Mouse (Mus musculus): ENCODE data around the gene Zp1.

Gene Zp1

DNA sequence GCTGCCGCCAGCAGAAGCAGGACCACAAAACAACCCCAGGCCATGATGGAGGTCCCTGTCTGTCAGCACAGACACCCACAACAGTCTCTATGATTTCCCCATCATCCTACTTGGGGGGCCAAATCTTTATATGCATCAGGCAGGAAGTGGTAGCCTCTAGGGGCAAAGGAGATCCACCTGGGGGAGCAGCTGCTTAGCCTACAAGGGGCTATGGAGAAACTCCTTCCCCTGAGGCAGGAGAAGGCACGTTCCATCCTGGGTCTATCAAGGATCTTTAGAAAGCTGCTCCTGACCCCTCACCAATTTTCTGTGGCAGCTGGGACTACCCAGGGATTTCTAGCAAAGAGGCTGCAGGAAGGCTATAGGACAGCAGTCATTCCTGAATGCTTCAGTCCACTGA, at the start of gene Zp1:
Gene Zp1, minus strand, starts transcription at position 101 of the 400 bp plus-strand sequence.
- no peak for DNase-seq

DNA sequence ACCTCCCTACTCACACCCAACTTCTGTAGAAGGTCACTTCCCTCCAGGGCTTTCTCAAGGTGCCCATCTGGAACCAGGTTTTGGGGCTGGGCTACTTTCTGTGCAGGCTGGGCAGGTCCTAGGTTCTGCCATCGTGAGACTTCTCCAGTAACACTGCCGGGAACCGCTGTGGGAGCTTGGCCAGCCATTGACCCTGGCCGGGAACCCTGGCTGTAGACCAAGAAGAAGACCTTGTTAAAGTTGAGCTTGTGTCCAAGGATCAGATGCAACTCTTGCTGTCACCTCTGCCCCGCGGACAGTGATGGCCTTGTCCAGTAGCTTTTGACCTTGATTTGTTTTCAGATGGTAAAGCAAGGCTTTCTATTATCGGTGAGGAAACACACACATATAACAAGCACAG, 48.1 kb upstream of the Zp1 start:
- DNase-seq: no peak

DNA sequence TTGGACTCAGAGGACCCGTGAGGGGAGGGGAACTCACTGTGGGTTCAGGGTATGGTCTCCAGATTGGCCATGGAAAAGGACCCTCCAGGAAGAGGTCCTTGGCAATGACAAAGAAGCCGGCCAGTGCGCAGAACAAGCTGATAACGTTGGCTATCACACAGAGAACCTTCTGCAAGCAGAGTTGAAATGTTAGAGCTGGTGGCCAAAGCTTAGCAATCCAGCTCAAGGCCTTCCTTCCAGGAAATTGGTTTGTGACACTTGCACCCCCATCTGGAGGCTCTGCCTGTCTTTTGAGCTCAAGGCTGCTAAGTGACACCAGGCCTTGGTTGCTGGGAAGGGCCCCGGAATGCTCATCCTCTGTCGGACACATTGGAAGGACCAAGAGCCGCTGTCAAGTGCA, 45.3 kb upstream of the Zp1 start:
- peak; percentile 92 for DNase-seq

DNA sequence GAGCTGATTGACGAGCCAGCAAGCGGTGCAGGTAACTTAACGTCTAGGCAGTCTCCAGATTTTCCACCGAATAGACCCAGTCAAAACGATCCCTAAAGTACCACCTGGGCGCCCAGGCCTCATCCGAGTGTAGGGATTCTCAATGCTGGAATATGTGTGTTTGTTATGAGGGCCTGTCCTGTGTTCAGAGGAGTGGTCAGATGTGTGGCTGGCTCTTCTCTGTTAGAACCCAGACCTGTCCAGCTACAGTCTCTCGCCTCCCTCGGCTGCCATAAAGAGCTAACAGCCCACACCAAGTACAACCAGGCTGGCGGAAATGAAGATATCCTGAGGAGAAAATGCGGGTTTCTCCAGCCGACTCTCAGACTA, 39.5 kb upstream of the Zp1 start:
- no peak for DNase-seq

DNA sequence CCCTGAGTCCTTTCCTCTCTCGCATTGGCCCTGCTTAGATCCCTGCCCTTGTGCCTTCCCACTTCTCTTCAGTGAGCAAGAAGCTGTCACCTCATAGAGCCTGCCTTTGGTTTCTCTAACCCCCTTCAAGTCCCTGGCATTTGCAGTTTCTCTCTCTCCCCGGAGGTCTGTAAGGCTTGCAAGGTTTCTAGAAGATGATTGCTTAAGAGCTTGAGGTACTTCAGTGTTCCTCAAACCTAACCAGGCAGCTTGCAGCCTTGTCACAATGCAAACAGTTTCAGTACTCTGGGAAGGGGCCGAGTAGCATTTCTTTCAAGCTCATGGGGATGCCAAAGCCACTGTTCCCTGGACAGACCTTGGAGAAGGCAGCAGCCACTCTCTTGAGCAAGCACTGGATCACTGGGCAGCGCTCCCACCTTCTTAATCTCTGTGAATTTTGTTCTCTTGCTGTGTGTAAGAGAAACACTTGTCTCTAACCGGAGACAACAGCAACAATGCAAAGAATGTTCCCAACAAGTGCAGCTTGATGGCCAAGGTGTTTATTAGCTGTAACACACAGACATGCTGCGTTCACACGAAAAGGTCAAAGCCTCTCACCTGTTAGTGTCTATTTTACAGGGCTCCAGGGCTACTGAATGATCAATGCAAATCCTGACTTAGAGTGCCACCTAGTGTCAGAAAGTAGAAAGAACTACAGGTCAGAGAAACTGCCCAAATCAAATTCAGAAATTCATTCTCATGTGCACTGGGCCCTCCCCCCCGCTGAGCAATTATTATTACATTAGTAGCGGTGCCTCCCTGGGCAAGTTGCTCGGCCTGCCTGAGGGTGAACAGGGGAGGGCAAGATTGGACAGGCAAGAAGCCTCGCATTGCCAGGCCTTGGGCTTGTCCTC, 38.9 kb upstream of the Zp1 start:
- DNase-seq: no peak

DNA sequence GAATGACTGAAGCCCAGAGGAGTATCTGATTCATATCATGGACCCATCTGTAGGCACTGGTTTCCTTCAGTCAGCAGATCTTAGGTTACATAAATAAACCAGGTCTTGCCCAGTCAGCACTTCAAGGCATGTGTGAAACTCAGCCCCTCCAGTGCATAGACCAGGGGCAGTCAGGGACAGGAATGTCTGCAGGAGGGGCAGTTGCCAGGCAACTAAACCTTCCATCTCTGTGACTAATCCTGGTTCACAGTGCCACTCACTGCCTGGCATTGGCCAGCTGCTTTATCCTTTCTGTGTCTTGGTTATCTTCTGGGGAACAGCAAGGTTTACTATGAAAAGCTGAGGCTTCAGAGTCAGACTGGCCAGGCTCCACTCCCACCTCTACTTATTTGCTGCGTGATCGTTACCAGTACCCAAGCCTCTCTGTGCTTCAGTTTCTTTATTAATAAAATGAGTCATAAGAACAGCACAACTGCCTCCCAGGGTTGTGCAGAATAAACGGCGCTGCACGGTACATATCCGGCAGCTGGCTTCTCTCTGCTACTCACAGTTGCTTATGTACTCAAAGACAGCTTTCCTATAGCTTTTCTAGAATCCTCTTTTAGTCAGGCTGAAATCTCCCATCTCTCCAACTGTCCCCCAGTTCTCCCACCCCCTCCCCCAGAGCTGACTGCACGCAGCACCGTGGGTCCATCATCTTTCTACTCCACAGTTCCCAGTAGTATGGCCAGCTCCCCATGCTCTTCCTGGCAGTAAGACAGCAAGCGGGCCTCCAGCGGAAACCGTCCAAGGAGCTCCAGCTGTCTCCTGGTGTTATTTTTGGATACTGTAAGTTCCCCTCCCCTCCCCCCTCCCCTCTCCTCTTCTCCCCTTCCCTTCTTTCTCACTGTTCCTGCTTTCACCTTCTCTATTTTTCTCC, 31.8 kb upstream of the Zp1 start:
- DNase-seq: peak; percentile 96

DNA sequence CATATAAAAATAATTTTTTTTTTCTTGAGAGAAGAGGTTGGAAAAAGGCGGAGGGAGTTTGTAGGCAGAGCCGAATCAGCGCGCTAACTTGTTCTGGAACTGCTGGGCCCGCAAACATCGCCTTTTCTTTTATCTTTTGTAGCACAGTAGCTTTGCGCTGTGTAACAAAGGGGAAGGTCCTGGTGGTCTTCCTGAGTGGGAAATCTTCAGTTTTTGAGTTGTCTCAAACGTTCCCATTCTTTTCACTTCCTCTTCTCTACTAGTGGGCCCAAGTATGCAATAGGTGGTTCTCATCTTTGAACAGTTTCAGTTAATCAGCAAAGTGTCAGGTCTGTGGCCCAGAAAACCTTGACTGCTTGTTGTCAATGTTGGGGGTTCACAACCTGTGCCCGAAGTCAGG, 29.1 kb upstream of the Zp1 start:
- no peak for DNase-seq

DNA sequence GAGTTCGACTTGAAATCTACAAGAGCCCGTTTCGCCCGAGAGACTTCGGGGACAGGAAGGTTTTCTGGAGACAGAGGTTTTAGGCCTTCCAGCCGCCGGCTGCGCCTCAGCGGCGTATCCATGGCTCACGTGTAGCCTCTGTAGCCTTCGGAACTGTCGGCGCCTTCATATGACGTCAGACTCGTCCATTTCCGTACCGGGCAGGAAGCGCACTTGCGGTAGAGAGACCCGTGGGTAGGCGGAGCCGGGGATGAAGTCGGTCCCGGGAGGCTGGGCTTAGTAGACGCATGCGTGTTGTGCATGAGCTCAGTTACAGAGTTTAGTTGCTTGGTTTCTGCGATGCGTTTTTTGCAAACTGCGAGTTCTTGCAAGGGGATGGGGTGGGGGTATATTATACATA, 28.7 kb upstream of the Zp1 start, which contains the start of gene Ccdc86:
Gene Ccdc86, minus strand, starts transcription at position 155 of the 400 bp plus-strand sequence.
- peak; percentile 100 for DNase-seq

DNA sequence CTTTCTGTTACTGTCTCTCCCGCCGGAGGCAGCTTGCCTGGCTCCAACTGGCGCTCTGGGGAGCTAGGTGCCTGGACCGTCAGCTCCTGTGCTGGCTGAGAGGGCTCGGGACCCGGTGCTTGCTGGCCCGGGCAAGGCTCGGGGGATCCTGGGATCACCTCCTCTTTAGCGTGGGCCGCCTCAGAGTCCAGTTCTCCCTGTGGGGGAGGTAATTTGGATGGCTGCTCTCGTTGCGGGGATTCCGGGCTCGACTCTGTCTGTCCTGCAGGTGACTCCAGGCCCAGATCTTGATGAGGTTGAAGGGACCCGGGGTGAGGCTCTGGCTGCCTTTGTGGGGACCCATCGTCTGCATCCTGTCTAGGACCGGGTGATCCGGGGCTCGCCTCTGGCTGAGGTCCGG, 28.0 kb upstream of the Zp1 start:
- peak; percentile 92 for DNase-seq

DNA sequence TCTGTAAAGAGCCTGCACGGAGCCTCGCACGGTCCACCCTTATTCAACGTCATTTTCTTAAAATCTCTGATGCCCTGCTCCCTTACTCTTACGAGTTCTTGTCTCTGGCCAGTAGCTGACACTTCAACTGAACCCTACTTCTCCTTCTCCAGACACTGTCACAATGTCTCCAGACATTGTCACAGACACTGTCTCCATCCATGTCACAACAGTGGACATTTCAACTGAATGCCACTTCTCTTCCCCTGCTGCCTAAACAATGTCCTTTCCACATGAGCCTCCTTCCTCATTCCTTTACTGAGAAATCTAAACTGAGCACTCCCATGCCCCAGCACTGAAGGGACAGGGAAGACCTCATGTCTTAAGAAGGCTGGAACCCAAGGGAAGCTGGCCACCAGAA, 26.8 kb upstream of the Zp1 start:
- DNase-seq: no peak

DNA sequence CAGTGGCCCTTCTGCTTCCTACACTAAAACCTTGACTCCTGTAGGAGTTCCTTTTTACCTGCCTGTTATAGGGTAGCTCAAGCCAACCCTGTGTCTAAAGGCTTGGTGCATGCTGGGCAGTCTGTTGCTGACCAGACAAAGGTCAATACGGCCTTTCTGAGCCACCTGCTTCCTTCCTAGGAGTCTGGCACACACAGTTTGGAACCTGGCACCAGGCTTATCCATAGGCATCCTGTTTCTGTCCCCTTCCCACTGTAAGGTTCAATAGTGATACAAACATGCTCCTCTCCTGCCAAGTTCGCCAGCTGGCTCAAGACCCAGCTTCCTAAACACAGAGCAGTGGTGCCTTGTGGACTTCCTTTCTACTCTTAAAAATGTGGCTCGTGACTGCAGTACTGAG, 26.1 kb upstream of the Zp1 start:
- no peak for DNase-seq

DNA sequence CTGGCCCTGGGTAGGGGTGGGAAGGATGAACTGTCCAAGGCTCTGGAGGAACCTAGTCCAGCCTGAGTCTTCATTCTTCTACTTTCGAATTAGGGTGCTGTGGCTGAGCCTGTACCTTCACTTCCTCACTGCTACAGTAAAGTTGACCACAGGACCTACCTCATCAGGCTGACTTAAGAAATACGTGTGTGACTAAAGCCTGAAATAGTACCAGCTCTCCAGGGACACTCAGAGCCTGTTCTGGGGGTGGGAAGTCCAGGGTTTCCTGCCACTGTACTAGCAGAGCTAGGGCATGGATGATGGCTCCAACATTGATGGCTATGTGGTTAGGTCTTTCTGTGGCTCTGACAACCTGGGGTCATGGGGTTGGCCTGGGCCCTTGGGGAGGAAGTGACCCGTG, 23.5 kb upstream of the Zp1 start:
- no peak for DNase-seq

DNA sequence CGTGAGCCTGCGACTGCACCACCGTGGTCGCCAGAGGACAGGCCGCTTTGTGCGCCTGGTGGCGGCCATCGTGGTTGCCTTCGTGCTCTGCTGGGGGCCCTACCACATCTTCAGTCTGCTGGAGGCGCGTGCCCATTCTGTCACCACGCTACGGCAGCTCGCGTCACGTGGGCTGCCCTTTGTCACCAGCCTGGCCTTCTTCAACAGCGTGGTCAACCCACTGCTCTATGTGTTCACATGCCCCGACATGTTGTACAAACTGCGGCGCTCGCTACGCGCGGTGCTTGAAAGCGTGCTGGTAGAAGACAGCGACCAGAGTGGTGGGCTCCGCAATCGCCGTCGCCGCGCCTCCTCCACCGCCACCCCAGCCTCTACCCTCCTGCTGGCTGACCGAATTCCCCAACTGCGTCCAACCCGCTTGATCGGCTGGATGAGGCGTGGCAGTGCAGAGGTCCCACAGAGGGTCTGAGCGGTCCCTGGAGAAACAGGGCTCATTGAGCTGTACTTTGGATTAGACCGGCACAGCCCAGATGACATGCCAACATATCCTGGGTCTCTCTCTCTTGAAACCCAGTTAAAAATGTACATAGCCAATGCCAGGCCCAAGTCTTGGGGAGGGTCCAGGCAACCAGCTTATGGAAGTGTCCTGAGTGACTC, 20.5 kb upstream of the Zp1 start:
- DNase-seq: no peak

DNA sequence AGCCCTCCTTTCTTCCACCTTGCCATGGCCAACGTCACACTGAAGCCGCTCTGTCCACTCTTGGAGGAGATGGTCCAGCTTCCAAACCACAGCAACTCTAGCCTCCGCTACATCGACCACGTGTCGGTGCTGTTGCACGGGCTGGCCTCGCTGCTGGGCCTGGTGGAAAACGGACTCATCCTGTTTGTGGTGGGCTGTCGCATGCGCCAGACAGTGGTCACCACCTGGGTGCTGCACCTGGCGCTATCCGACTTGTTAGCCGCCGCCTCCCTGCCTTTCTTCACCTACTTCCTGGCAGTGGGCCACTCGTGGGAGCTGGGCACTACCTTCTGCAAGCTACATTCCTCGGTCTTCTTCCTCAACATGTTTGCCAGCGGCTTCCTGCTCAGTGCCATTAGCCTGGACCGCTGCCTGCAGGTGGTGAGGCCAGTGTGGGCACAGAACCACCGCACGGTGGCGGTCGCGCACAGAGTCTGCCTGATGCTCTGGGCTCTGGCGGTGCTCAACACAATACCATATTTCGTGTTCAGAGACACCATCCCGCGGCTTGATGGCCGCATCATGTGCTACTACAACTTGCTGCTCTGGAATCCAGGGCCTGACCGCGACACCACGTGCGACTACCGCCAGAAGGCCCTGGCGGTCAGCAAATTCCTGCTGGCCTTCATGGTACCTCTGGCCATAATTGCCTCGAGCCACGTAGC, 19.8 kb upstream of the Zp1 start:
- peak; percentile 92 for DNase-seq

DNA sequence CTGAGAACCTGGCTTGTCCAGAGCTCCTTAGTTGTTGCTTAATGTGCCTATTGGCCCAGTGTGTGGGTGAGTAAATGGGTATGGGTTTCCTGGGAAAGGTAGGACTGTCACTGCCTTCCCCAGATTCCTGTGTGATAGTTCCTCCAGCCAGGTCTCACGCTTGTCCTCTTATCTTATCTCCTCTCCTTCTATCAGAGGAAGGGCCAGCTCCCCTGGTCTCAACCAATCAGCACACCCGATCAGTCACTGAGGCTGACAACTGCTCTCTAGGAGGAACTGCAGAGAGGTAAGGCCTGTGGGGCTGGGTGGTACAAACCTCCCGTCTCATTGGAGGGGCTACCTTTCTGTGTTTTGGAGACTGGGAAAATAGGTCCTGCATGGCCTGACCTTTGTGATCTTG, 18.3 kb upstream of the Zp1 start:
- no peak for DNase-seq

DNA sequence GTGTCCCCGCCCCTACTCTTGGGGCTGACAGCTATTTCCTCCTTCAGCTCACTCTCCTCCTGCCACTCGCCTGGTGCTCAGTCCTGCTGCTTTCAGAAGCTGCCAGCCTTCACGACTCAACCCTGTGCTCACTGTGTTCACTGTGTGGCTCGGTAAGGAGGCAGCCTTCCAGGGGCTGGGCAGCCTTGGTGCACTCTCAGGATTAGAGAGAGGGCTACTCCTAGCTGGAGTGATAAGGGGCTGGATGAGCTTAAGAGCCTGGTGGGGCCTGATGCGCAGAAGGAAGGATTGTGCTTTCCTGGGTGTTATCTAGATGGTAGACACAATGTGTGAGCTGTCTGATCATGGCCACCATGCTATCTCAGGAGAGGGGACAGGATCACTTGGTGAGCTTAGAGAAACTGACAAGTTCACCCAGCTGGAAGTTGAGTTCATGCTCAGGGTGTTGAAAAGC, 16.7 kb upstream of the Zp1 start, which contains the start of gene Ptgdr2:
Gene Ptgdr2, plus strand, starts transcription at position 51 of the 454 bp plus-strand sequence.
- DNase-seq: no peak

DNA sequence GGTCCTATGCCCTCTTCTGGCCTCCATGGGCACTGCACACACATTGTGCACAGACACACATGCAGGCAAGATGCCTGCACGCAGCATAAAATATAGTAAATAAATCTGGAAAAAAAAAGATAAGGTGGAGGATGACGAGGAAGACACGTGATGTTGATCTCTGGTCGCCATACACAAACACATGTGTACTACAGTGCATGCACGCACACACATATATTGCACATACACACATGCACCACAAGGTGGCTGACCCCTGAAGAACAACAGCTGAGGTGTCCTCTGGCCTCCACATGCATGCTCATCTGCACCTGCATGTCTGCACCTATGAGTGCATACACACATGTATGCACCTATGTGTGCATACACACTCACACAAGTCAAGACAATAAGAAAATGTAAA, 15.6 kb upstream of the Zp1 start:
- no peak for DNase-seq

DNA sequence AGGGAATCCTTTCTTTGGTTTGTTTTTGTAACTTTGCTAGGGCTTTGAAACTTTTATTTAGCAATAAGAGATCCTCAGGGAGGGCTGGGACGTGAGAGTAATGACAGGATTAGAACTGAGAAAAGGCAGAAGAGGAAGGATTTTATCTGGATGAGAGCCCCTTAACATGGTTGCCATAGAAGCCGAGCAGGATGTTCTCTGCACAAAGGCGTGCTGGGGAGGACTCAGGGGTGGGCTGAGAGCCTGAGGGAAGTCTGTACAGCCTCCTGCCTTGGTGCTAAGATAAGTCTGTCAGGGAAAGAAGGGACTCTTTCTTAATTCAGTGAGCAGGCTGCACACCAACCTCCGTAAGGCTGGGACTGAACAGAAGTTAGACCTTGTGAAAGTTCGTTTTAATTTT, 14.6 kb upstream of the Zp1 start:
- no peak for DNase-seq

DNA sequence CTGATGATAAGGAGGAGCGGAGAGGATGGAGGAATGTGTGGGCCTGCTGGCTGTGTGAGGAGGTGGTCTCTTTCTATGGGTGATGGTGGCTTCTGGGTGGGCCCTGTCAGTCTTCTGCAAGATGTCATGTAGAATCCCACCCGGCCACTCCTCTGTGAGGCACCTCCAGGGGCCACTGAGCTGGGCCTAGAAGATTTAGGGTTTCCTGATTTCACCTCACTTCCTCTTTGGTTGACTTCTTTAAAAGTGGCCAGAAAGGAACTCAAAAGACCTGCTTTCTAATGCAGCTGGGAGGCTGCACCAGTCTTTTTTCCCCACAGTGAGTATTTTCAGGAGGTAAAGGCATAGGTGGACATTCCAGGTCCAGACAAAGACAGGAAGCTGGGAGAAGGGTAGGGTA, 10.2 kb upstream of the Zp1 start:
- DNase-seq: no peak

DNA sequence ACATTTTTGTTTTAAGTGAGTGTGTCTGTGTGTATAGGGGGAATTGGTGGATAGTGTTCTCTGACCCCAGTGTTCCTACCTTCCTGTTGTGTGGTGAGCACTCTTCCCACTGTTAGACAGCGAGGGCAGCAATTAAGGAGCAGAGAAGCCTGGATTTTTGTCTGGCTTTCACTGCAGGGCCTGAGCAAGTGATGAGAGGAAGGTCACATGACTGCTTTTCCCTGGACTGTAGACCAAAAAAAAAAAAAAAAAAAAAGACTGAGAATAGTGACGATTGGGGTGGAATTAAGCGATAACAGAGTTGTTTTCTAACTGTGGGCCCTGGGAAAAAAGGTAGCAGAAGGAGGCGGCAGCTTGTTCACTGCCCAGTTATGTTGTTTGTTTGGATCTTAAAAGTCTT, 6.2 kb upstream of the Zp1 start:
- no peak for DNase-seq

DNA sequence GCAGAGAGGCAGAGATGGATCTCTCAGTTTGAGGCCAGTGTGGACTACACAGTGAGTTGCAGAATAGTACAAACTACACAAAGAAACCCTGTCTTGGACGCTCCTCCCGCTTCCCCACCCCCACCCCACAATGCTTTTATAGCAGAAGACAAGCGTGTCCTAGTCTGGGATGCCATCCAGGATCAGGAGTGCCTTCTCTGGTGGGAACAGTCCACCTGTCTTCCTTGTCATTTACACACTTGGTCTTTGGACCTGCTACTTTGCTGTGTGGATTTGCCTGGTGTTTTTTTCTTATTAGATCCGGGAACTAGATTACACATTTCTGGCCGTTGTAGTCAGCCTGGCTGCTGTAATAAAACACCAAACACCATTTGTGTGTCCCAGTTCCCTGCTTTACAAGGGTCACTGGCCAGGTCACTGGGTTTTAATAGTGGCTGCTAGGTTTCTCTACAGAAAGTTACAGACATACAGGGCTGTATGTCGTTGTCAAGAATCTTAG, 5.7 kb upstream of the Zp1 start:
- DNase-seq: no peak

DNA sequence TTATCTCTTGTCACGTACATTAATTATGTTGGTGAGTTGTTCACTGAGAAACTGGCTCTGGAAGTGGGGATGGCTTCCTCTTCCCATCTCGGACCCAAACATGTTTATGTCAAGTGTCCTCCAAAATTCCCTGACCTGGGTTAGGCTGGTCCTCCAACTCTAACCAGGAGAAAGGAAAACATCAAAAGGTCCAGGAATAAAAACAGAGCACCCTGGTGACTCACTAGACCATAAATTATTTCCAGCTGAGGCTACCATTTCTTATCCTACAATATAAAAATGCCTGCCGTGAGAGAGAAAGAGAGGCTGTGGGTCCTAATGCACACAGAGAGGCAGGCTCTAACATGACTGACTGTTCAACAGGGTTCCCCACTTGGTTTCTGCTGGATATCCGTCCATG, 3.8 kb upstream of the Zp1 start:
- DNase-seq: no peak

Measured in heart, adult 11 months (tissue).